Mouse (Mus musculus): ENCODE data around the gene Dynlt1b. TPM values are rescaled to one million over a fixed set of nuclear protein-coding genes. Genes with fewer than 3 reads are reported as not detected.
"Not testable (repeated sequence)": the region's sequence is repeated elsewhere in the genome, so short reads cannot be mapped to it uniquely, and the experiment has no call there.

The Dynlt1b gene
- polyA plus RNA-seq (2015; fragmentation: Nextera tagmentation; extraction: Ambion mirVana), result 445 and 456 TPM in 2 replicates

GRCm38 (mm10) chr17:6429945-6430344 lies at the start of gene Dynlt1b:
Dynlt1b (plus strand) TSS chr17:6430112.
- peak within 1 kb of the TSS; percentile 31 for H3K9ac ChIP-seq
- peak; percentile 98 for ATAC-seq (replicated peaks; ENCODE audit: low FRiP score)
- peak within 1 kb of the TSS; percentile 46 for H3K4me3 ChIP-seq (replicated peaks)
- not testable (repeated sequence) for H3K9me3 ChIP-seq (replicated peaks); H3K4me1 ChIP-seq; H3K27me3 ChIP-seq
- peak within 1 kb of the TSS; percentile 53 for H3K4me2 ChIP-seq
- peak within 1 kb of the TSS; percentile 33 for H3K27ac ChIP-seq
- H3K36me3 ChIP-seq, result peaks cover 18% of the 10 kb centered on the region; the same call in 1 of the 2 replicates
- WGBS, result under 1% methylated on average over 27 of the region's 27 CpGs

GRCm38 (mm10) chr17:6380182-6380841 lies 49.6 kb upstream of the Dynlt1b start:
- H3K36me3 ChIP-seq; H3K4me2 ChIP-seq; ATAC-seq (replicated peaks; ENCODE audit: low FRiP score); H3K9ac ChIP-seq; H3K27ac ChIP-seq; H3K4me1 ChIP-seq; H3K27me3 ChIP-seq; H3K4me3 ChIP-seq (replicated peaks); H3K9me3 ChIP-seq (replicated peaks): not testable (repeated sequence)
- WGBS, result 67% methylated on average over 1 of the region's 8 CpGs

GRCm38 (mm10) chr17:6381071-6381682 lies 48.7 kb upstream of the Dynlt1b start:
- H3K36me3 ChIP-seq; H3K4me3 ChIP-seq (replicated peaks); H3K9ac ChIP-seq; H3K27me3 ChIP-seq; H3K27ac ChIP-seq; H3K9me3 ChIP-seq (replicated peaks); ATAC-seq (replicated peaks; ENCODE audit: low FRiP score); H3K4me2 ChIP-seq; H3K4me1 ChIP-seq: not testable (repeated sequence)
- no CpG with 5 or more reads among the region's 8 CpGs for WGBS

GRCm38 (mm10) chr17:6386927-6387326 lies 43.0 kb upstream of the Dynlt1b start:
- WGBS, result no CpG with 5 or more reads among the region's 4 CpGs

GRCm38 (mm10) chr17:6387380-6387911 lies 42.5 kb upstream of the Dynlt1b start:
- peak; percentile 43; the same call in 1 of the 2 replicates for ATAC-seq (replicated peaks; ENCODE audit: low FRiP score)
- H3K27ac ChIP-seq; H3K9me3 ChIP-seq (replicated peaks); H3K9ac ChIP-seq; H3K4me2 ChIP-seq; H3K4me3 ChIP-seq (replicated peaks); H3K36me3 ChIP-seq; H3K27me3 ChIP-seq; H3K4me1 ChIP-seq: not testable (repeated sequence)
- no CpG with 5 or more reads among the region's 9 CpGs for WGBS

More at GRCm38 (mm10) chr17:6386927-6387326, 43.0 kb upstream of the Dynlt1b start:
- not testable (repeated sequence) for H3K27ac ChIP-seq; H3K4me1 ChIP-seq; H3K36me3 ChIP-seq; H3K27me3 ChIP-seq; H3K4me2 ChIP-seq; H3K4me3 ChIP-seq (replicated peaks); H3K9ac ChIP-seq; H3K9me3 ChIP-seq (replicated peaks)
- ATAC-seq (replicated peaks; ENCODE audit: low FRiP score), result peak; percentile 52; the same call in 1 of the 2 replicates

- H3K4me3 ChIP-seq (replicated peaks); H3K36me3 ChIP-seq; H3K9me3 ChIP-seq (replicated peaks); H3K27ac ChIP-seq; H3K4me2 ChIP-seq; ATAC-seq (replicated peaks; ENCODE audit: low FRiP score); H3K27me3 ChIP-seq; H3K9ac ChIP-seq; H3K4me1 ChIP-seq: not testable (repeated sequence)
- WGBS, result 84% methylated on average over 5 of the region's 7 CpGs
These were observed 40.4 kb upstream of the Dynlt1b start for GRCm38 (mm10) chr17:6389463-6389862.

- 100% methylated on average over 2 of the region's 2 CpGs for WGBS
- not testable (repeated sequence) for H3K27me3 ChIP-seq; H3K9ac ChIP-seq; H3K4me2 ChIP-seq; H3K4me3 ChIP-seq (replicated peaks); H3K9me3 ChIP-seq (replicated peaks); H3K36me3 ChIP-seq; H3K4me1 ChIP-seq; H3K27ac ChIP-seq; ATAC-seq (replicated peaks; ENCODE audit: low FRiP score)
These were observed 39.2 kb upstream of the Dynlt1b start for GRCm38 (mm10) chr17:6390731-6391130.

GRCm38 (mm10) chr17:6391736-6392135 lies 38.2 kb upstream of the Dynlt1b start:
- not testable (repeated sequence) for H3K9me3 ChIP-seq (replicated peaks); H3K27me3 ChIP-seq; H3K4me2 ChIP-seq; H3K4me3 ChIP-seq (replicated peaks); ATAC-seq (replicated peaks; ENCODE audit: low FRiP score); H3K27ac ChIP-seq; H3K9ac ChIP-seq; H3K4me1 ChIP-seq; H3K36me3 ChIP-seq
- WGBS, result 88% methylated on average over 5 of the region's 6 CpGs

- ATAC-seq (replicated peaks; ENCODE audit: low FRiP score), result 0 out of 2 replicates have a peak, but pooled peaks have one; percentile 25
- H3K9me3 ChIP-seq (replicated peaks); H3K27me3 ChIP-seq; H3K27ac ChIP-seq; H3K9ac ChIP-seq; H3K4me1 ChIP-seq; H3K36me3 ChIP-seq; H3K4me3 ChIP-seq (replicated peaks); H3K4me2 ChIP-seq: not testable (repeated sequence)
- WGBS, result no CpG with 5 or more reads among the region's 4 CpGs
These were observed 37.2 kb upstream of the Dynlt1b start for GRCm38 (mm10) chr17:6392473-6393340.

GRCm38 (mm10) chr17:6398079-6398478 lies 31.8 kb upstream of the Dynlt1b start:
- H3K36me3 ChIP-seq; H3K4me2 ChIP-seq; H3K4me1 ChIP-seq; H3K9me3 ChIP-seq (replicated peaks); H3K27me3 ChIP-seq; H3K4me3 ChIP-seq (replicated peaks); H3K27ac ChIP-seq; ATAC-seq (replicated peaks; ENCODE audit: low FRiP score); H3K9ac ChIP-seq: not testable (repeated sequence)
- 100% methylated on average over 1 of the region's 3 CpGs for WGBS

GRCm38 (mm10) chr17:6398816-6399215 lies 31.1 kb upstream of the Dynlt1b start:
- not testable (repeated sequence) for H3K9ac ChIP-seq; H3K36me3 ChIP-seq; H3K4me3 ChIP-seq (replicated peaks); H3K27ac ChIP-seq; H3K4me1 ChIP-seq; ATAC-seq (replicated peaks; ENCODE audit: low FRiP score); H3K9me3 ChIP-seq (replicated peaks); H3K4me2 ChIP-seq; H3K27me3 ChIP-seq
- 41% methylated on average over 7 of the region's 7 CpGs for WGBS
